Mouse (Mus musculus) CH12.LX (cell line): ENCODE measurements around the gene Als2cr12. TPM values are rescaled to one million over a fixed set of nuclear protein-coding genes. Genes with fewer than 3 reads are reported as not detected.

Experiments
- DNase-seq: peaks from one replicate; pipeline ENCODE4 v3.0.0-alpha.2; 2013; ENCODE audit errors: extremely low read depth
- H3K27ac ChIP-seq: 2 replicates; pipeline ENCODE4 v1.5.1; 2012; ENCODE audit warnings: low read depth, mild to moderate bottlenecking, control low read depth, moderate library complexity; ENCODE audit not compliant: insufficient read depth
- H3K27me3 ChIP-seq: replicated peaks from 2 replicates; pipeline ENCODE3; 2012; ENCODE audit warnings: inconsistent platforms
- H3K36me3 ChIP-seq, 2 experiments: replicated peaks in 1 of 2; 2 replicates each; pipeline versions ENCODE3 to v1.6.1; 2012; ENCODE audit warnings: inconsistent platforms in 1 of 2, low read length in 1 of 2, mild to moderate bottlenecking in 1 of 2, mixed read lengths in 1 of 2, moderate library complexity in 1 of 2; ENCODE audit not compliant: control insufficient read depth in 1 of 2, insufficient read depth in 1 of 2
- H3K4me1 ChIP-seq, 2 experiments: 2 replicates each; pipeline ENCODE4 v1.6.1; 2012; ENCODE audit warnings: inconsistent platforms in 1 of 2, moderate library complexity in 1 of 2; ENCODE audit not compliant: insufficient read depth in 2 of 2, control insufficient read depth in 1 of 2
- H3K4me2 ChIP-seq: 2 replicates; pipeline ENCODE4 v1.6.1; 2012; ENCODE audit warnings: low read depth, mild to moderate bottlenecking, control low read depth; ENCODE audit not compliant: poor library complexity, insufficient read depth, severe bottlenecking
- H3K4me3 ChIP-seq, 3 experiments: fragments of 150-350 bp in 1 of 3; sonication (generic) in 1 of 3; replicated peaks in 1 of 3; 2 replicates each; pipeline versions ENCODE3 to v1.5.1; 2011 to 2012; ENCODE audit warnings: low read depth in 2 of 3, low read length in 2 of 3, mild to moderate bottlenecking in 2 of 3, moderate library complexity in 2 of 3, control low read depth in 1 of 3, improper control_type of control experiment in 1 of 3, inconsistent platforms in 1 of 3, mixed read lengths in 1 of 3; ENCODE audit not compliant: poor library complexity in 1 of 3
- H3K79me2 ChIP-seq: replicated peaks from 2 replicates; pipeline ENCODE4 v1.6.1; 2012; ENCODE audit warnings: mild to moderate bottlenecking, moderate library complexity; ENCODE audit not compliant: control insufficient read depth, poor library complexity, insufficient read depth, severe bottlenecking; ENCODE audit errors: extremely low read depth
- H3K9ac ChIP-seq: 2 replicates; pipeline ENCODE4 v1.6.1; 2012; ENCODE audit warnings: low read depth, mild to moderate bottlenecking, control low read depth, moderate library complexity; ENCODE audit not compliant: insufficient read depth
- H3K9me3 ChIP-seq: replicated peaks from 2 replicates; pipeline ENCODE3; 2012; ENCODE audit warnings: low read length, inconsistent platforms, mixed read lengths
- CHD1 ChIP-seq: IDR thresholded peaks from 2 replicates; pipeline ENCODE4 v1.6.1; 2012; ENCODE audit warnings: low read depth, low read length, improper control_type of control experiment, inconsistent platforms
- EP300 ChIP-seq: IDR thresholded peaks from 2 replicates; pipeline ENCODE4 v1.6.1; 2011; ENCODE audit warnings: low read length, improper control_type of control experiment
- ETS1 ChIP-seq: conservative IDR thresholded peaks from 2 replicates; pipeline ENCODE4 v1.6.1; 2012; ENCODE audit warnings: low read depth, mild to moderate bottlenecking, inconsistent platforms, low read length, improper control_type of control experiment, moderate library complexity
- GABPA ChIP-seq: IDR thresholded peaks from 2 replicates; pipeline ENCODE4 v1.6.1; 2012; ENCODE audit warnings: low read depth, low read length, improper control_type of control experiment, inconsistent platforms; ENCODE audit not compliant: insufficient replicate concordance
- IRF4 ChIP-seq: IDR thresholded peaks from 2 replicates; pipeline ENCODE4 v1.6.1; 2014; ENCODE audit warnings: low read depth, mild to moderate bottlenecking, inconsistent platforms, low read length, improper control_type of control experiment
- JUN ChIP-seq: IDR thresholded peaks from 2 replicates; pipeline ENCODE4 v1.6.1; 2011; ENCODE audit warnings: low read depth, mild to moderate bottlenecking, low read length, improper control_type of control experiment, moderate library complexity; ENCODE audit not compliant: insufficient read depth
- JUND ChIP-seq: conservative IDR thresholded peaks from 2 replicates; pipeline ENCODE4 v1.6.1; 2011; ENCODE audit warnings: low read depth, low read length, improper control_type of control experiment
- MAFK ChIP-seq: IDR thresholded peaks from 2 replicates; pipeline ENCODE4 v1.6.1; 2011; ENCODE audit warnings: low read length, improper control_type of control experiment; ENCODE audit not compliant: insufficient replicate concordance
- MAZ ChIP-seq: IDR thresholded peaks from 2 replicates; pipeline ENCODE4 v1.6.1; 2012; ENCODE audit warnings: low read depth, mild to moderate bottlenecking, inconsistent platforms, low read length, improper control_type of control experiment, moderate library complexity
- MXI1 ChIP-seq: IDR thresholded peaks from 2 replicates; pipeline ENCODE4 v1.6.1; 2011; ENCODE audit warnings: mild to moderate bottlenecking, low read depth, low read length, improper control_type of control experiment
- NELFE ChIP-seq: IDR thresholded peaks from 2 replicates; pipeline ENCODE4 v1.6.1; 2011; ENCODE audit warnings: low read depth, low read length, improper control_type of control experiment
- NRF1 ChIP-seq: IDR thresholded peaks from 2 replicates; pipeline ENCODE4 v1.6.1; 2014; ENCODE audit warnings: low read depth, mild to moderate bottlenecking, inconsistent platforms, low read length, improper control_type of control experiment, moderate library complexity
- PAX5 ChIP-seq: IDR thresholded peaks from 2 replicates; pipeline ENCODE4 v1.6.1; 2012; ENCODE audit warnings: low read length, inconsistent platforms, mixed read lengths
- POLR2AphosphoS2 ChIP-seq: IDR thresholded peaks from 2 replicates; pipeline ENCODE4 v1.6.1; 2011; ENCODE audit warnings: low read depth, low read length, improper control_type of control experiment
- SIN3A ChIP-seq: IDR thresholded peaks from 2 replicates; pipeline ENCODE4 v1.6.1; 2012; ENCODE audit warnings: low read length, improper control_type of control experiment, inconsistent platforms
- UBTF ChIP-seq: IDR thresholded peaks from 2 replicates; pipeline ENCODE4 v1.6.1; 2012; ENCODE audit warnings: low read depth, mild to moderate bottlenecking, inconsistent platforms, low read length, improper control_type of control experiment, moderate library complexity
- ZC3H11A ChIP-seq: IDR thresholded peaks from 2 replicates; pipeline ENCODE4 v1.6.1; 2012; ENCODE audit warnings: low read depth, mild to moderate bottlenecking, inconsistent platforms, low read length, improper control_type of control experiment
- dilution Hi-C: fragments of 300-500 bp; cut with MboI; formaldehyde crosslinking; loops from 2 replicates; pipeline ENCODE4 v1.14.3; 2020; ENCODE audit warnings: low sequenced_read_pairs; ENCODE audit not compliant: extremely low pct_unique_long_range_greater_than_20kb, extremely low pct_ligation_motif_present
- in situ Hi-C: fragments of 300-500 bp; cut with MboI; formaldehyde crosslinking; loops from 3 replicates; pipeline ENCODE4 v1.14.3; 2019; ENCODE audit warnings: low sequenced_read_pairs, low pct_ligation_motif_present, low pct_unique_long_range_greater_than_20kb, mixed read lengths
- polyA plus RNA-seq: library from polyadenylated mRNA; unstranded; fragments of >175 nt; gene quantifications from 2 replicates; pipeline ENCODE4 v1.2.1, GENCODE M21; 2012; ENCODE audit warnings: low read depth; ENCODE audit not compliant: insufficient read length
- total RNA-seq, 2 experiments: library from RNA; depleted of rRNA; stranded (reverse); fragments of 300-350 nt in 1 of 2; fragments of >200 nt in 1 of 2; gene quantifications; 2 replicates each; pipeline ENCODE4 v1.2.3; 2012 to 2014

Als2cr12 gene
- total and polyA plus RNA-seq, 3 experiments: 0.33 TPM; not detected in 2

DNA sequence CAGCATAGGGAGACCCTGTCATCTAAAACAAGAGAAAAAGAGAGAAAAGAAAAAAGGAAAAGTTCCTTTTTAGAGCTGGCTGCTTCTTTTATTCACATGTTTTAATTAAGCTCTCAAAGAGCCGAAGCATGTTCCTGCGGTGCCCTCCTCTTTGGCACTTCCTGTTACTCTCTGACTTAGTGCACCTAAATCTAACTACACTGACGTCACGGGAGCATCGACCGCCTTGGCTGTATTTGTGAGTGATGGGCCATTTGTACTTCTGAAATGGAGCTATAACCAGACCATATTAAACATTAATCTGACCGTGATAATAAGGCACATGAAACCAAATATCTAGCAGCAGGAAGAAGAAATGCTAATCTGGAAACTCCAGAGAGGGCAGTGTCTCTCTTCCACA lies 40.2 kb upstream of the Als2cr12 start:
- Histone ChIP-seq H3K36me3 (peaks cover 68 to 87% of the 10 kb centered on the region in 2 experiments), H3K9ac (no peak overlapping the region), H3K4me1 (peaks cover 4 to 58% of the 10 kb centered on the region in 2 experiments; a peak in 3 of 4 replicates), H3K4me3 (no peak overlapping the region), H3K27ac (no peak overlapping the region), H3K27me3 (no peaks in the 10 kb centered on the region), H3K79me2 (peaks cover 29% of the 10 kb centered on the region), H3K4me2 (no peak overlapping the region), H3K9me3 (no peaks in the 10 kb centered on the region)
- in situ Hi-C loops (no loop called here), dilution Hi-C loops (no loop called here)
- TF ChIP-seq POLR2AphosphoS2 (0 out of 2 replicates have a peak, but pooled peaks have one; percentile 8), ETS1 (no peak)
- no peak for DNase-seq

DNA sequence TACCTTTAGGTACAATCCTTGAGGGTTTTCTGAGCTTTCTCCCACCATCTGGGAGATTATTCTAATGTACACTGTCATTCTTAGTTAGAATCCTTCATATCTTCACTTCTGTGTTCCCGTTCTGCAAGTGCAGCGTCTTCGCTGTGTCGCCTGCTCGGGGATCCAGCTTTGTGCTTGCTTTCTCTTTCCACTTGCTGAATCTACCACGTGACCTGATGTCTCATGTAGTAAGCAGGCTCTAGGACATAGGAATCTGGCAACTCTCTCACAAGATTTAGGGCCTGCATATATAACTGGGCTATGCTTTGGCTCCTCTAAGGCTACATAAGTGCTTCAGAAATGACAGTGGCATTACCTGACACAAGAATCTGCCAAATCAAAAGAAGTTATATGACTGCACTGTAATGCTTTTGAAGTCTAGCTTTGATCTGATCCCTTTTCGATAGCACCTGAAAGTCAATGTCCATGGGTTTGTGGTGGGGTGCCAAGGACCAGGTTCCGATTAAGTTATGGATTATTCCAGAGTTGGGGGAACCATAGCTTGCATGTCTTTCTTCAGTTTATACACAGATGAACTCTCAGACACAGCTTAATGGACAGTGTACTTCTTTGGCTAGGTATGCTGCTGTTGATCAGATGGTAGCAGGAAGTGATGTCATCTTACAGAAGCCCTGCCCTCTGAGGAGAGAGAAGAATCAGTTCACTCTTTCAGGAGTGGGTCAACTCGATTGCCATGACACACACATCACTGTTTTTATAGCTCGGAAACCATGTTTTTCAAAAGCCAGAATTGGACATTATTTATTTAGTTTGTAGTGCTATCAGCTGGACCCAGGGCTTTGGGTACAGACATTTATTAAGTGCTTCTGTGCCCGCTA lies 38.5 kb upstream of the Als2cr12 start:
- Histone ChIP-seq H3K4me2 (no peak overlapping the region), H3K4me3 (no peak overlapping the region), H3K27ac (no peak overlapping the region), H3K36me3 (peaks cover 60 to 83% of the 10 kb centered on the region in 2 experiments), H3K9me3 (no peaks in the 10 kb centered on the region), H3K9ac (no peak overlapping the region), H3K27me3 (no peaks in the 10 kb centered on the region), H3K4me1 (peaks cover 7 to 67% of the 10 kb centered on the region in 2 experiments; a peak in 3 of 4 replicates), H3K79me2 (peaks cover 43% of the 10 kb centered on the region)
- in situ Hi-C loops (no loop called here), dilution Hi-C loops (no loop called here)
- no peak for DNase-seq
- TF ChIP-seq IRF4 (no peak), ETS1 (no peak), MAFK (no peak), GABPA (no peak), CHD1 (no peak), NRF1 (no peak), JUND (no peak), ZC3H11A (no peak), JUN (no peak), EP300 (no peak)

DNA sequence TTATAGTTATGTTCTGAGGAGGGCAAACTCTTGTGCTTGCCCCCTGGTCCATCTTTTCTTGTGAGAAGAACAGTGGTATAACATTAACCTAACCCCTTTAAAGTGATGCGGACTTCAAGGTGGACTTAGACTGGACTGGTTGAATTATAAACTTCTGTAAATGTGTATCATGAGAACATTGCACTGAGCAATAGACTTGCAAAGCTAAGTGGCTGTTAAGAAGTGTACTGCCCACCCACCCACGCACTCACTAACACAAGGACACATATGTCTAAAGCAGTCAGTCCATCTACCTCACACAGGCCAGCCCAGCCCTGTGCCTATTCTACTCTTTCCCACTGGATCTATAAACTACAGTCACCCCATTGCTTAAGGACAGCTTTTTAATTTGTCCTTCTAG lies 37.8 kb upstream of the Als2cr12 start:
- H3K9me3 ChIP-seq: no peaks in the 10 kb centered on the region
- no peaks in the 10 kb centered on the region for H3K27me3 ChIP-seq
- dilution Hi-C loops: no loop called here

More for the DNA sequence above, 37.8 kb upstream of the Als2cr12 start:
- no peak overlapping the region for H3K27ac ChIP-seq
- in situ Hi-C loops: no loop called here
- no peak overlapping the region for H3K4me2 ChIP-seq
- no peak overlapping the region for H3K9ac ChIP-seq
- no peak overlapping the region for H3K4me3 ChIP-seq
- DNase-seq: no peak
- peaks cover 56 to 83% of the 10 kb centered on the region in 2 experiments for H3K36me3 ChIP-seq
- H3K4me1 ChIP-seq: peaks cover 7 to 63% of the 10 kb centered on the region in 2 experiments; a peak in 3 of 4 replicates
- TF ChIP-seq MXI1: no peak
- TF ChIP-seq NELFE: no peak
- TF ChIP-seq SIN3A: no peak
- TF ChIP-seq UBTF: no peak
- TF ChIP-seq EP300: no peak
- no peak for TF ChIP-seq PAX5
- TF ChIP-seq MAZ: no peak
- peaks cover 49% of the 10 kb centered on the region for H3K79me2 ChIP-seq
